Mouse (Mus musculus) left cerebral cortex, postnatal 25 days (tissue): ENCODE results near the gene Tpst1. TPM values are rescaled to one million over a fixed set of nuclear protein-coding genes. Genes with fewer than 3 reads are reported as not detected.

Experiments used
- DNase-seq, 2 experiments: peaks; one replicate each; pipeline ENCODE4 v3.0.0; 2022; ENCODE audit warnings: low spot score in 2 of 2, mixed read lengths in 1 of 2
- intact Hi-C: fragments of 180-260 bp; cut with DNase I; formaldehyde crosslinking; loops from one replicate; pipeline ENCODE4 v1.15.1; 2025
- total RNA-seq, 2 experiments: library from RNA; stranded (reverse); gene quantifications; 2 replicates each; pipeline ENCODE4 v1.2.3; 2021

The Tpst1 gene
- total RNA-seq, 2 experiments from 2014 or later = 33.3 to 34.1 TPM

- intact Hi-C loops = no loop called here
- no peak for DNase-seq
These were observed 51.1 kb downstream of the Tpst1 start for GRCm38 (mm10) chr5:130124271-130124670.

- no peak for DNase-seq
- intact Hi-C loops = no loop called here
These were observed 55.8 kb downstream of the Tpst1 start for GRCm38 (mm10) chr5:130128686-130129523.

GRCm38 (mm10) chr5:130129524-130129793 lies 56.3 kb downstream of the Tpst1 start:
- intact Hi-C loops = no loop called here
- no peak for DNase-seq

GRCm38 (mm10) chr5:130136597-130136996 lies 63.5 kb downstream of the Tpst1 start:
- DNase-seq = no peak

GRCm38 (mm10) chr5:130139393-130139792 lies 66.3 kb downstream of the Tpst1 start:
- intact Hi-C loops = loop anchor here (1.0 to 5.0 kb wide), 3 partner anchors 62 to 115 kb away; no protein-coding TSS in a partner anchor
- DNase-seq = peak; percentile 72 to 80

More at GRCm38 (mm10) chr5:130136597-130136996, 63.5 kb downstream of the Tpst1 start:
- intact Hi-C loops = loop anchor here (5.0 kb wide), 1 partner anchor 59 kb away; no protein-coding TSS in a partner anchor

GRCm38 (mm10) chr5:130141138-130141537 lies 68.0 kb downstream of the Tpst1 start:
- intact Hi-C loops = no loop called here
- DNase-seq = no peak

GRCm38 (mm10) chr5:130142041-130142440 lies 68.9 kb downstream of the Tpst1 start:
- intact Hi-C loops = no loop called here
- DNase-seq = no peak

- intact Hi-C loops = no loop called here
- no peak for DNase-seq
These were observed 70.0 kb downstream of the Tpst1 start for GRCm38 (mm10) chr5:130143101-130143500.

- DNase-seq = peak; percentile 73 to 77
- intact Hi-C loops = loop anchor here (1.0 kb wide), 2 partner anchors 27 to 120 kb away; partner anchors contain the start of gene Rabgef1
These were observed 70.8 kb downstream of the Tpst1 start for GRCm38 (mm10) chr5:130143977-130144333.

- peak; percentile 97 to 99 for DNase-seq
- intact Hi-C loops = loop anchor here (1.0 kb wide), 2 partner anchors 27 to 120 kb away; partner anchors contain the start of gene Rabgef1
These were observed 71.5 kb downstream of the Tpst1 start, which contains the start of gene Kctd7 for GRCm38 (mm10) chr5:130144334-130145312. Gene Kctd7 (plus strand): TSS chr5:130144861.

- DNase-seq = peak; percentile 34 to 80
- intact Hi-C loops = no loop called here
These were observed 72.8 kb downstream of the Tpst1 start for GRCm38 (mm10) chr5:130145961-130146360.

- intact Hi-C loops = no loop called here
These were observed 76.7 kb downstream of the Tpst1 start for GRCm38 (mm10) chr5:130149726-130150310.

GRCm38 (mm10) chr5:130154286-130154685 lies 81.2 kb downstream of the Tpst1 start:
- no peak for DNase-seq
- intact Hi-C loops = no loop called here

More at GRCm38 (mm10) chr5:130149726-130150310, 76.7 kb downstream of the Tpst1 start:
- DNase-seq = no peak

GRCm38 (mm10) chr5:130158545-130158944 lies 85.4 kb downstream of the Tpst1 start:
- DNase-seq = no peak
- intact Hi-C loops = no loop called here

- intact Hi-C loops = loop anchor here (5.0 kb wide), 1 partner anchor 137 kb away; no protein-coding TSS in a partner anchor
- no peak for DNase-seq
These were observed 86.7 kb downstream of the Tpst1 start for GRCm38 (mm10) chr5:130159761-130160201.

GRCm38 (mm10) chr5:130163670-130164069 lies 90.5 kb downstream of the Tpst1 start:
- DNase-seq = peak; percentile 77 to 81
- intact Hi-C loops = loop anchor here (5.0 kb wide), 1 partner anchor 141 kb away; no protein-coding TSS in a partner anchor

GRCm38 (mm10) chr5:130165213-130165612 lies 92.1 kb downstream of the Tpst1 start:
- no peak for DNase-seq
- intact Hi-C loops = no loop called here

- DNase-seq = no peak
- intact Hi-C loops = no loop called here
These were observed 96.0 kb downstream of the Tpst1 start for GRCm38 (mm10) chr5:130169109-130169508.

- no peak for DNase-seq
- intact Hi-C loops = loop anchor here (1.0 to 2.0 kb wide), 2 partner anchors 27 to 50 kb away; partner anchors contain the start of gene Kctd7
These were observed 97.7 kb downstream of the Tpst1 start for GRCm38 (mm10) chr5:130170666-130171422.
